Mouse (Mus musculus) testis, adult 10 weeks (tissue): ENCODE measurements around the gene Cenpc1. TPM values are rescaled to one million over a fixed set of nuclear protein-coding genes. Genes with fewer than 3 reads are reported as not detected.

Experiments used
- polyA plus RNA-seq: library from polyadenylated mRNA; stranded (reverse); fragments of 350-450 nt; fragmentation: Illumina TruSeq; extraction: RNeasy Lipid Tissue Mini Kit (QIAGEN cat#74804); gene quantifications from one replicate; pipeline ENCODE4 v1.2.3, GENCODE M21; 2014; ENCODE audit warnings: low read depth, low replicate concordance

The Cenpc1 gene
- polyA plus RNA-seq: 69.7 TPM

GRCm38 (mm10) chr5:86065101-86065875 is at the start of gene Cenpc1:
Cenpc1 (minus strand) TSS chr5:86065583.

GRCm38 (mm10) chr5:86071538-86071937 is 6.2 kb upstream of the Cenpc1 start, which contains the start of gene Stap1:
Stap1 (plus strand) TSS chr5:86071746.

Other genes with a start within 250 kb of the Cenpc1 start
- 1.5 TPM for gene Stap1, start 6.2 kb upstream of the Cenpc1 start, polyA plus RNA-seq
- gene Uba6, start 107.2 kb upstream of the Cenpc1 start, polyA plus RNA-seq: 45.4 TPM
- 0.46 TPM for gene Gnrhr, start 132.3 kb upstream of the Cenpc1 start, polyA plus RNA-seq
- gene Tmprss11c, start 223.7 kb upstream of the Cenpc1 start, polyA plus RNA-seq: not detected